Mouse (Mus musculus) limb, embryonic 13.5 days (tissue): ENCODE data around the gene Krt10. TPM values are rescaled to one million over a fixed set of nuclear protein-coding genes. Genes with fewer than 3 reads are reported as not detected.

Experiments used
- ATAC-seq: fragments of 200-750 bp; cut with Nextera tagmentation; 2 replicates; pipeline ENCODE4 v1.8.0; 2017; ENCODE audit warnings: low read depth, moderate number of reproducible peaks, moderate TSS enrichment; ENCODE audit not compliant: low FRiP score
- H3K27ac ChIP-seq: fragments of 300-500 bp; sonication (generic); 2 replicates; pipeline ENCODE4 v1.5.1; 2015; ENCODE audit warnings: inconsistent platforms, mild to moderate bottlenecking, moderate library complexity
- H3K27me3 ChIP-seq: fragments of 300-500 bp; sonication (generic); 2 replicates; pipeline ENCODE4 v1.6.1; 2015; ENCODE audit warnings: mild to moderate bottlenecking, inconsistent platforms
- H3K36me3 ChIP-seq: fragments of 300-500 bp; sonication (generic); 2 replicates; pipeline ENCODE4 v1.6.1; 2015; ENCODE audit warnings: inconsistent platforms, mild to moderate bottlenecking, moderate library complexity
- H3K4me1 ChIP-seq: fragments of 300-500 bp; sonication (generic); 2 replicates; pipeline ENCODE4 v1.6.1; 2015; ENCODE audit warnings: inconsistent platforms
- H3K4me2 ChIP-seq: fragments of 300-500 bp; sonication (generic); replicated peaks from 2 replicates; pipeline ENCODE4 v1.6.1; 2015; ENCODE audit warnings: inconsistent platforms, mild to moderate bottlenecking, moderate library complexity
- H3K4me3 ChIP-seq: fragments of 300-500 bp; sonication (generic); 2 replicates; pipeline ENCODE4 v1.5.1; 2015; ENCODE audit warnings: moderate library complexity, mild to moderate bottlenecking, inconsistent platforms
- H3K9ac ChIP-seq: fragments of 300-500 bp; sonication (generic); 2 replicates; pipeline ENCODE4 v1.6.1; 2015; ENCODE audit warnings: mild to moderate bottlenecking, inconsistent platforms
- H3K9me3 ChIP-seq: fragments of 300-500 bp; sonication (generic); 2 replicates; pipeline ENCODE4 v1.6.1; 2016; ENCODE audit warnings: inconsistent platforms
- WGBS: fragments of 180-500 bp; shearing (Covaris S2); methylation state at CpG from one replicate; pipeline ENCODE4 v1.1.7; 2015; 5-methylcytosine and 5-hydroxymethylcytosine counted together
- polyA plus RNA-seq: library from polyadenylated mRNA; unstranded; fragments of >200 nt; fragmentation: Nextera tagmentation; extraction: Ambion mirVana; gene quantifications from 2 replicates; pipeline ENCODE4 v1.2.1, GENCODE M21; 2015

Krt10 gene
- polyA plus RNA-seq, 1 experiment from 2014 or later, result 30.8 TPM

DNA sequence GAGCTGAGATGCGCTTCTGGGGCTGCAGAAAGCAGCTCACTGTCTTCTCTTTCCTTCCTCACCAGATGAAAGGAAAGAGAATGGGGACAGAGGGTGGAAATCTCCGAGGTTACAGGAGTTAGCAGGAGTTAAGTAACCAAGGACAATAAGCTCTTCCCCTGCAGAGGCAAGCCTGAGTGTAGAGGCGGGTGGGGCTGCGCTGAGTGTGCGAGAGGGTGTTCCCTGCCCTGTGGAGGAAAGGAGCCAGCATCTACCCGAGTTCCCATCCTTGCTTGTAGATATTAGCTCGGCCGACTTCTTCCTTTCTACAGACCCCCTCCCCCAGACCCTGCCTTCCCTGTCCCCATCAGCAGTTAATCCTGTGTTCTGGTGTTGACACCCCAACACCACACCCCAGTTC lies 9.7 kb upstream of the Krt10 start:
- Histone ChIP-seq H3K27me3 (peaks cover 17% of the 10 kb centered on the region; the same call in 1 of the 2 replicates), H3K36me3 (no peaks in the 10 kb centered on the region), H3K9me3 (no peaks in the 10 kb centered on the region), H3K9ac (no peak overlapping the region), H3K4me1 (no peaks in the 10 kb centered on the region), H3K4me3 (no peak overlapping the region), H3K4me2 (no peak overlapping the region), H3K27ac (no peak overlapping the region)
- no peak for ATAC-seq
- 67% methylated on average over 8 of the region's 8 CpGs for WGBS

DNA sequence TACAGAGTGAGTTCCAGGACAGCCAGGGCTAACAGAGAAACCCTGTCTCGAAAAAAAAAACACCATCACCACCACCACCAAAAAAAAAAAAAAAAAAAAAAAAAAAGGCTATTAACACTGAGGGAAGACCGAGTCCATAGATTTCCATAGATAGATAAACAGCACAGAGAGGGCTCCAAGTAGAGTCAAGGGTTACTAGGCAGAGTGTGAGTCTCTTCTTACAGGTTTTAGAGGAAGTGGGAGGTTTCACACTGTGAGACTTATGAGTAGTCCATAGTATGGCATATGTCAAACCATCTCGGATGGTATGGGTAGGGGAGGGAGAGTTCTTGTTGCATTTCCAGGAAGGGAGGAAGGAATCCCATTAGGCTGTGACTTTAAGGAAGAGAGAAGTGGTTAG lies 8.9 kb upstream of the Krt10 start:
- Histone ChIP-seq H3K27me3 (peaks cover 14% of the 10 kb centered on the region; the same call in 1 of the 2 replicates), H3K9me3 (no peaks in the 10 kb centered on the region), H3K9ac (no peak overlapping the region), H3K36me3 (no peaks in the 10 kb centered on the region), H3K4me2 (no peak overlapping the region), H3K27ac (no peak overlapping the region), H3K4me1 (no peaks in the 10 kb centered on the region), H3K4me3 (no peak overlapping the region)
- ATAC-seq, result no peak
- 77% methylated on average over 3 of the region's 3 CpGs for WGBS

DNA sequence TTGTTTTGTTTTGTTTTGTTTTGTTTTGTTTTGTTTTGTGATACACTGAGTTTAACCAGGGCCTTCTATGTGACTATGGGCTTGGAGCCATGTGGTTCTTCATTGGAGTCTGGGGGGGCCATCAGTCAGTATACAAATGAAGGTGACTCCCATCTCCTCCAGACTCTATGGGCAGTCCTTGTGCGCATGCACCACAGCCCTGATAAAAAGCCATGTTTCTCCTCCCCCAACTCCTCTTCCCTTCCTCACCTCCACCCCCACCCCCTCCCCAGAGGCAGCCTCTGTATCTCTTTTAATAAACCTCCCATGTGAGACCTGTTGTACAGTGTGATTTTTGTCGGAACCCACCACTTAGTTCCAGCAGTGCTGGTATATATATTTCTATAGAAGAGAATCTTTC lies 7.5 kb upstream of the Krt10 start:
- Histone ChIP-seq H3K9ac (no peak overlapping the region), H3K27me3 (peaks cover 14% of the 10 kb centered on the region; the same call in 1 of the 2 replicates), H3K4me2 (no peak overlapping the region), H3K27ac (no peak overlapping the region), H3K36me3 (no peaks in the 10 kb centered on the region), H3K4me1 (no peaks in the 10 kb centered on the region), H3K9me3 (no peaks in the 10 kb centered on the region), H3K4me3 (no peak overlapping the region)
- ATAC-seq, result no peak
- WGBS, result 82% methylated on average over 2 of the region's 2 CpGs

DNA sequence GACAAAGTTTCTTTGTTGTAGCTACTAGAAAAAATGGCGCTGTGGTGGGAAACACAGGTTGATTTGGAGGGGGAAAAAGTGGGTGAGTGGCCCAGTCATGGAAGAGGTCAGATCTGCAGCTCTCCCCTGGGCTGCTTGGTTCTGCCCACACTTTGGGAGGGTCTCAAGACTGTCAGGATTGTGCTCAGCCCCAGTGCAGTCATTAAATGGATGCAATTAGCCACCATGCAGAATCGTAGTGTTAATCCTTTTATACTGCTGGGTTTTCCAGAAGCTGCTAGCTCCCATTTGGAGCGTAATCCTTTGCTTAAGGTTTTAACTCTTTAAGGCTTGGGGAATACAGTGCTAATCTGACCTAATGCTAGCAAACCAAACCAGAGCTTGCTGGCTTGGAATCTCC lies 6.9 kb upstream of the Krt10 start:
- Histone ChIP-seq H3K4me1 (no peaks in the 10 kb centered on the region), H3K9me3 (no peaks in the 10 kb centered on the region), H3K4me3 (no peak overlapping the region), H3K4me2 (no peak overlapping the region), H3K27ac (no peak overlapping the region), H3K9ac (no peak overlapping the region), H3K36me3 (no peaks in the 10 kb centered on the region), H3K27me3 (peaks cover 14% of the 10 kb centered on the region; the same call in 1 of the 2 replicates)
- ATAC-seq, result no peak
- 32% methylated on average over 3 of the region's 3 CpGs for WGBS

DNA sequence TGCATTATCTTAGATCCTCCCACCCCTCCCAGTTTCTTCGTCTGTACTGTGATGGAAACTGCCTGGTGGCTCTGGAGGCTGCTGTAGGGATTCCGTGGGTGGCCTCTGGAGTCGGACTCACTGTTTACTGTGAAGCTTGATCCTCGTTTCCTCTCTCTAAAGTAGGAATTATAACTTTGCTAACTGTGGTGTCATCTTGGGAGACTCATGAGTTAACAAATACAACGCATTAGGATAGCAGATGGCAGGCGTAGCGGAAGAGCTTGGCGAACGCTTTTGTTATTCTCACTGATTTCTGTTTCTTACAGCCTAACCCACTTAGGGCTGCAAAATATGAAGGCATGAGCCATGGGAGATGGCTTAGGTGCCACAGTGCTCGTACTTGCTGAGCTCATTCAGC lies 3.3 kb upstream of the Krt10 start:
- Histone ChIP-seq H3K9ac (no peak overlapping the region), H3K9me3 (no peaks in the 10 kb centered on the region), H3K4me3 (no peak overlapping the region), H3K4me2 (no peak overlapping the region), H3K4me1 (no peaks in the 10 kb centered on the region), H3K27ac (no peak overlapping the region), H3K27me3 (no peaks in the 10 kb centered on the region; the same call in 1 of the 2 replicates), H3K36me3 (no peaks in the 10 kb centered on the region)
- 86% methylated on average over 10 of the region's 10 CpGs for WGBS
- no peak for ATAC-seq

DNA sequence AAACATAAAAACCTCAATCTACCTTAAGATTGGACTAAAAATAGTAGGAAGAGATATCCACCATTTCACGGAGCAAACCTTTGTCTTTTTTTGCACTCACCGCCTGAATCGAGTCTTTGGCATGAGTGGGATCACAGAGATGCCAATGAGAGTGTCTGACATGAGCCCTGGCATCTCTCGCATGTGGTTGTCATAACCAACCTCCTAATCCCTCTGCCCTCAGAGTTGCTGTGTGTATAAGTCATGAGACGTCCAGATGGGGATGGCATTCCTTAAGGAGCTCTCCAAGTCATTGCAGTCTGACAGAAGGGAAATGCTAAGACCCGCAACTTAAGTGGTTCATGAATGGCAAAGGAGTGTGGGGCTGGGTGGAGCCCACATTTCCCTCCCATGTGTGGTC lies 2.2 kb upstream of the Krt10 start:
- Histone ChIP-seq H3K36me3 (no peaks in the 10 kb centered on the region), H3K9me3 (no peaks in the 10 kb centered on the region), H3K27ac (no peak overlapping the region), H3K9ac (no peak overlapping the region), H3K4me3 (no peak overlapping the region), H3K27me3 (no peaks in the 10 kb centered on the region; the same call in 1 of the 2 replicates), H3K4me2 (no peak overlapping the region), H3K4me1 (peaks cover 5% of the 10 kb centered on the region; the same call in 1 of the 2 replicates)
- ATAC-seq, result no peak
- 79% methylated on average over 6 of the region's 6 CpGs for whole genome bisulfite sequencing

DNA sequence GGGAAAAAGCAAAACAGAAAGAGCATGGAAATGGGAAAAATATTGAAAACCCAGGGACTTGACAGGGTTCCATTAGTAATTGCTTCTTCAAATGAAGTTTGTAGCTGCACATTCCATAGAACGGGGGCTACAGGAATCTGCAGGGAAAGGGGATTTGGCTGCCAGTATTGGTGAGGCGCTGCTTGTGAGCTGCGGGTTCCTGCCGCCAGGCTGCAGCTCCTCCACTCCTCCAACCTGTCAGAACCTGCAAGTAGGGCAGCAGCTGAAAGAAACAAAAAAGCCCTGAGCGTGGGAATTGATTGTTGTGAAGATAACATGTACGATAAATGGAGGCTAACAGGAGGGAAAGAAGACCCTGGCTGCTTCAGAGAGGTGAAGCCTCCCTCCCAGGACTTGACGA lies 1.7 kb upstream of the Krt10 start:
- Histone ChIP-seq H3K4me2 (no peak overlapping the region), H3K27ac (no peak overlapping the region), H3K36me3 (no peaks in the 10 kb centered on the region), H3K9ac (no peak overlapping the region), H3K27me3 (no peaks in the 10 kb centered on the region; the same call in 1 of the 2 replicates), H3K4me3 (no peak overlapping the region), H3K4me1 (peaks cover 5% of the 10 kb centered on the region; the same call in 1 of the 2 replicates), H3K9me3 (no peaks in the 10 kb centered on the region)
- WGBS, result 76% methylated on average over 7 of the region's 7 CpGs
- no peak for ATAC-seq

DNA sequence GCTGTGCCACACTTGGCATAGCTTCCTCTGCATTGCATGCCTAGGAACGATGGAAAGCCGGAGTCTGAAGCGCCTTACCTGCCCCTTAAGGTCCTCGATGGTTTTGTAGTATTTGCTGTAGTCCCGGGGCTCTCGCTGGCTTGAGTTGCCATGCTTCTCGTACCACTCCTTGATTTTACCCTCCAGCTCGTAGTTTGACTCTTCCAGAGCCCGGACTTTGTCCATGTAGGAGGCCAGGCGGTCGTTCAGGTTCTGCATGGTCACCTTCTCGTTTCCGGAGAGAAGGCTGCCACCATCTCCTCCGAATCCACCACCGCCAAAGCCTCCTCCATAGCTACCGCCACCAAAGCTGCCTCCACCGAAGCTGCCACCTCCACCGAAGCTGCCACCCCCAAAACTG lies 503 bp downstream of the Krt10 start:
- Histone ChIP-seq H3K4me3 (no peak overlapping the region), H3K4me1 (peaks cover 5% of the 10 kb centered on the region; the same call in 1 of the 2 replicates), H3K36me3 (no peaks in the 10 kb centered on the region), H3K9me3 (no peaks in the 10 kb centered on the region), H3K4me2 (no peak overlapping the region), H3K27ac (no peak overlapping the region), H3K27me3 (peaks cover 3% of the 10 kb centered on the region; the same call in 1 of the 2 replicates), H3K9ac (no peak overlapping the region)
- WGBS, result 92% methylated on average over 18 of the region's 18 CpGs
- ATAC-seq, result no peak

DNA sequence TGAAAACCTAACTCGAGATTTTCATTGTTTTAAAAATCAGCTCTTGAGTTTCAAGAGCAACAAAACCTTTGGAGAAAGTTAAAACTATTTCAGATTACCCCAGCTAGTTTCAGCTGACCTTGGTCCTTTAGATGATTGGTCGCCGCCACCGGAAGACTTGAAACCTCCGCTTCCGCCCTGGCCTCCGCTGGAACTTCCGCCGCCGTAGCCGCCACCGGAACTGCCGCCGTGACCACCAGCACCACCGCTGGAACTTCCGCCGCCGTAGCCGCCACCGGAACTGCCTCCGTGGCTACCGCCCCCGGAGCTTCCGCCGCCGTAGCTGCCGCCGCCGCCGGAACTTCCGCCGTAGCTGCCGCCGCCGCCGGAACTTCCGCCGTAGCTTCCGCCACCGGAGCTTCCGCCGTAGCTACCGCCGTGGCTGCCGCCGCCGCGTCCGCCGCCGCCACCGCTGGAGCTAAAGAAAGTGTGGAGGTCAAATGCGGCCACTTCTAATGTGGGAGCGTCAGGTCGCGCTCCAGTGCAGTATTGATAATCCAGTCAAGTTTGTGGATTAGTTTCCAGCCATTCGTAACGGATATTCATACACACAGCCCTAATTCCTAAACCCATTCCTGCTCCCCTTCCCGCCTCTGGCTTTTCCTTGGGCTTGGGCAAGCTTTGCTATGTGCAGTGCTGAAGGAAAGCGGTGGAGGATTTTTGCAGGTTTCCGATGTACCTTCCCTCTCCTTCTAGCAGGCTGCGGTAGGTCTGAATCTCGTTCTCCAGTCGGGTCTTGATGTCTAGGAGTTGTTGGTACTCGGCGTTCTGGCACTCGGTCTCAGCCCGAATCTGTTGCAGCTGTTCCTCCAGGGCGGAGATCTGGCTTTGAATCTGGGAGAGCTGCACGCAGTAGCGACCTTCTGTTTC lies 3.1 kb downstream of the Krt10 start:
- Histone ChIP-seq H3K27me3 (peaks cover 17% of the 10 kb centered on the region), H3K36me3 (no peaks in the 10 kb centered on the region), H3K9me3 (no peaks in the 10 kb centered on the region), H3K4me2 (peak overlapping the region; percentile 72), H3K27ac (peak overlapping the region; percentile 98), H3K4me3 (peak overlapping the region; percentile 60), H3K9ac (peak overlapping the region; percentile 84), H3K4me1 (peaks cover 5% of the 10 kb centered on the region; the same call in 1 of the 2 replicates)
- peak; percentile 91 for ATAC-seq
- under 1% methylated on average over 70 of the region's 71 CpGs for WGBS

DNA sequence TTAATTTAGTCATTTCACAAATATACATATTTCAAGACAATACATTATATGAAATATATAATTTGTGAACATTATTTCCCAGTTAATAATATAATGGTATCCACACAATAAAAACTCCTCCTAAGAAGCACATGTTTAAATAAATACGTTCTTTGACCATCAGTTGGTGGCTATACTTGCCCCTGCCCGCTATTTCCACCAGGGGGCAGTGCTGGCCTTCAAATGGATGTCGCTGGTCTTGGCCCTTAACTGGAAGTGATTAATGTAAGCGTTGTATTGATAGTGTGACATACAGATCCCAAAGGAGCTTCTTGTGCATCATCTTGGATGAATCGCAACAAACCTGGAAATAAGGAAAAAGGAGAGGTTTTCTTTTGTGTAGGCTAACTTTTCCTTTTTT lies 9.6 kb downstream of the Krt10 start:
- no peaks in the 10 kb centered on the region for H3K9me3 ChIP-seq
- no peak for ATAC-seq
- H3K4me2 ChIP-seq, result no peak overlapping the region
- 16% methylated on average over 5 of the region's 5 CpGs for WGBS
- no peak overlapping the region for H3K9ac ChIP-seq
- H3K27me3 ChIP-seq, result peaks cover 17% of the 10 kb centered on the region
- no peak overlapping the region for H3K27ac ChIP-seq
- H3K4me1 ChIP-seq, result no peaks in the 10 kb centered on the region
- H3K36me3 ChIP-seq, result no peaks in the 10 kb centered on the region
- H3K4me3 ChIP-seq, result no peak overlapping the region

DNA sequence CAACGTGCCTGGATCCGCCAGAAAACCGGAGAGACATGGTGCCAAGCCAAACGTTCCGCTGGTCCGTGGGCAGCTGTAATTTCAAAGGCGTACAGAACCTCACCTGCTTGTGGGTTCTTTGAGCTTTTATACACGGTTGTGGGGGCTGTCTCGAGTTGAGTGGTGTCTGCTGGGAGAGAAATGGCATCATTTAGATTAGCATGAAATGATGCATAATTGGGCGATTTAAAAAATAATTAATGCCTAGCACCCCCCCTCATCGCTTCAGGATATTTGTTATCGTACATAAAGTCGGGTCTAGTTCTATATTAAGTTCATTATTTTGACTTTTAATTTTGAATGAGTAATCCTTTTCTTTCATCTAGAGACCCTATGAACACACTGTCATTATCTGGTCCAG lies 14.4 kb downstream of the Krt10 start, which contains the start of gene Krt28:
Gene Krt28, minus strand, starts transcription at position 101 of the 400 bp plus-strand sequence.
- ATAC-seq, result no peak
- Histone ChIP-seq H3K9me3 (no peaks in the 10 kb centered on the region), H3K27ac (no peak within 1 kb of the TSS), H3K4me1 (no peaks in the 10 kb centered on the region), H3K36me3 (no peaks in the 10 kb centered on the region), H3K4me2 (no peak within 1 kb of the TSS), H3K27me3 (no peaks in the 10 kb centered on the region), H3K9ac (no peak within 1 kb of the TSS), H3K4me3 (no peak within 1 kb of the TSS)
- 82% methylated on average over 13 of the region's 13 CpGs for WGBS

DNA sequence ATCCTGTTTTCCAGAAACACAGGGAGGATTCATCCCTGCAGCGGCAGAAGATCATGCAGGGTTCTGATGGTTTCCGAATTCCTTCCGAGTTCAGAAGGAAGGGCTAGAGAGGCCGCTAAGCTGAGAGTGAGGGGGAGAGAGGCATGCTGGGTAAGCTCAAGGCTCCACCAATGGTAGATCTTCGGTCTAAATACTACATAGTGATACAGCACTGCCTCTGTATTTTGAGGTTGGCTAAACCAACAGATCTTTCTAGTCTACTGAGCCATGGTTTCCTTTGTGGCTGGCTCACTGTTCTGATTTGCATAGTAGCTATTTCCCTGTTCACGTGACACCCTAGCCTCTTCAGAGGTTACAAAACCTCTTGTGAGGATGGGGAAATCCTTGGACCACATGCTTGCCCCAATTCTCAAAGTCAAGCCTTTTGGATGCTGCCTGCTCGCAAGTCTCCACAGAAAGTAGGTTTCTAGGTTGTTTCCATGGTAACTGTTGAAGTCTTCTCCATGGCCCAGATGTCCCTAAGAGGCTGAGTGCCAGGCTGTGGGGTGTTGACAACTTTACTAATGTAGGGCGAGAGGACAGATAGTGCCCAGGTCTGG lies 19.2 kb downstream of the Krt10 start:
- WGBS, result 88% methylated on average over 8 of the region's 8 CpGs
- no peak for ATAC-seq

More for the DNA sequence above, 19.2 kb downstream of the Krt10 start:
- H3K4me2 ChIP-seq, result no peak overlapping the region
- H3K36me3 ChIP-seq, result no peaks in the 10 kb centered on the region
- no peaks in the 10 kb centered on the region for H3K27me3 ChIP-seq
- H3K9ac ChIP-seq, result no peak overlapping the region
- H3K27ac ChIP-seq, result no peak overlapping the region
- no peak overlapping the region for H3K4me3 ChIP-seq
- no peaks in the 10 kb centered on the region for H3K9me3 ChIP-seq
- no peaks in the 10 kb centered on the region for H3K4me1 ChIP-seq
